ENCODE assay signal across 15 mouse cellular contexts in genomic region chr17:63075091-63076036, GRCm38 (mm10).
A peak's percentile ranks its signal among the peaks of the same experiment; 100 is the strongest.
DNase-seq lines count a peak whose midpoint lies in the region; ATAC-seq and TF ChIP-seq lines count a peak whose summit lies in the region.
"Had no signal": no experiment of that assay in that cellular context is flagged by ENCODE, and none has a peak within 500 bp of the region (broad histone marks: within the 10 kb centered on the region; RNA-seq: fewer than 3 reads in every experiment).

No protein-coding gene starts in this region.

- no peaks in the 10 kb centered on the region for H3K9me3 ChIP-seq in forebrain, embryonic 16.5 days (ENCODE audit: control insufficient read depth, low read length)
- H3K9me3 ChIP-seq in forebrain, embryonic 12.5 days: no peaks in the 10 kb centered on the region
- H3K9me3 ChIP-seq in limb, embryonic 12.5 days: no peaks in the 10 kb centered on the region
- H3K9me3 ChIP-seq in limb, embryonic 10.5 days (replicated peaks): no peaks in the 10 kb centered on the region
- H3K9me3 ChIP-seq in neural tube, embryonic 13.5 days: no peaks in the 10 kb centered on the region

- no peak overlapping the region for H3K4me3 ChIP-seq in forebrain, embryonic 16.5 days (replicated peaks; ENCODE audit: low read length)
- H3K4me3 ChIP-seq in forebrain, embryonic 12.5 days (replicated peaks): no peak overlapping the region
- H3K4me3 ChIP-seq in limb, embryonic 12.5 days (replicated peaks): no peak overlapping the region
- H3K4me3 ChIP-seq in limb, embryonic 10.5 days: no peak overlapping the region
- no peak overlapping the region for H3K4me3 ChIP-seq in neural tube, embryonic 13.5 days
- no peak overlapping the region for H3K4me3 ChIP-seq in thymus, adult 2 months (ENCODE audit: control insufficient read depth, insufficient read depth, low read length)

- DNase-seq in limb, embryonic 10.5 days (ENCODE audit: low spot score): no peak
- peak; percentile 21 for DNase-seq in embryo, embryonic 9.5 days (ENCODE audit: extremely low spot score)
- DNase-seq in ovary, postnatal 10 days (ENCODE audit: low spot score): no peak
- no peak for DNase-seq in thymus, adult 2 months
- DNase-seq: adrenal gland, adult 8-10 months; B cell, adult 2 months; cerebellum, postnatal 14 days; kidney, postnatal 14 days; lung, adult 2 months; right cerebral cortex, postnatal 14 days had no signal

- H3K27me3 ChIP-seq in forebrain, embryonic 16.5 days (replicated peaks; ENCODE audit: control insufficient read depth, insufficient read depth, low read length): no peaks in the 10 kb centered on the region
- H3K27me3 ChIP-seq in forebrain, embryonic 12.5 days: no peaks in the 10 kb centered on the region
- no peaks in the 10 kb centered on the region; the same call in 1 of the 2 replicates for H3K27me3 ChIP-seq in limb, embryonic 12.5 days
- peaks cover 15% of the 10 kb centered on the region; the same call in 1 of the 2 replicates for H3K27me3 ChIP-seq in limb, embryonic 10.5 days (ENCODE audit: low read depth, poor library complexity, severe bottlenecking)
- no peaks in the 10 kb centered on the region for H3K27me3 ChIP-seq in neural tube, embryonic 13.5 days
- no peaks in the 10 kb centered on the region for H3K27me3 ChIP-seq in thymus, adult 2 months (ENCODE audit: control insufficient read depth, insufficient read depth, low read length)

- 59% methylated on average over 14 of the region's 14 CpGs for WGBS in forebrain, embryonic 16.5 days
- WGBS in forebrain, embryonic 12.5 days: 63% methylated on average over 14 of the region's 14 CpGs
- WGBS in limb, embryonic 12.5 days: 53% methylated on average over 14 of the region's 14 CpGs
- 77% methylated on average over 14 of the region's 14 CpGs for WGBS in limb, embryonic 10.5 days
- WGBS in neural tube, embryonic 13.5 days: 45% methylated on average over 14 of the region's 14 CpGs
- WGBS in thymus, adult 2 months: 97% methylated on average over 14 of the region's 14 CpGs

- TF ChIP-seq CTCF in thymus, adult 2 months (IDR thresholded peaks at IDR 0.05; ENCODE audit: borderline replicate concordance, control insufficient read depth, extremely low read depth, insufficient read depth, low read length, poor library complexity): no peak

- no peak overlapping the region for H3K9ac ChIP-seq in forebrain, embryonic 16.5 days (replicated peaks; ENCODE audit: low read depth, low read length)
- no peak overlapping the region for H3K9ac ChIP-seq in forebrain, embryonic 12.5 days
- no peak overlapping the region for H3K9ac ChIP-seq in limb, embryonic 12.5 days (replicated peaks)
- H3K9ac ChIP-seq in neural tube, embryonic 13.5 days: no peak overlapping the region

- H3K27ac ChIP-seq in forebrain, embryonic 16.5 days (ENCODE audit: low read length): no peak overlapping the region
- no peak overlapping the region for H3K27ac ChIP-seq in forebrain, embryonic 12.5 days
- H3K27ac ChIP-seq in limb, embryonic 12.5 days: peak overlapping the region; percentile 68
- no peak overlapping the region for H3K27ac ChIP-seq in limb, embryonic 10.5 days
- H3K27ac ChIP-seq in neural tube, embryonic 13.5 days (replicated peaks): peak overlapping the region; percentile 43; the same call in 1 of the 2 replicates
- no peak overlapping the region for H3K27ac ChIP-seq in thymus, adult 2 months (ENCODE audit: control insufficient read depth, insufficient read depth, low read length)

- peaks cover 12% of the 10 kb centered on the region for H3K4me1 ChIP-seq in forebrain, embryonic 16.5 days (replicated peaks; ENCODE audit: control insufficient read depth, insufficient read depth, low read length)
- peaks cover 55% of the 10 kb centered on the region for H3K4me1 ChIP-seq in forebrain, embryonic 12.5 days
- H3K4me1 ChIP-seq in limb, embryonic 12.5 days (replicated peaks): peaks cover 45% of the 10 kb centered on the region
- H3K4me1 ChIP-seq in limb, embryonic 10.5 days: peaks cover 23% of the 10 kb centered on the region
- peaks cover 64% of the 10 kb centered on the region for H3K4me1 ChIP-seq in neural tube, embryonic 13.5 days (replicated peaks)
- no peaks in the 10 kb centered on the region for H3K4me1 ChIP-seq in thymus, adult 2 months (replicated peaks; ENCODE audit: control insufficient read depth, insufficient read depth, low read length)

- 0 out of 2 replicates have a peak, but pooled peaks have one; percentile 19 for ATAC-seq in forebrain, embryonic 16.5 days
- ATAC-seq in forebrain, embryonic 12.5 days (ENCODE audit: low FRiP score): no peak
- no peak for ATAC-seq in limb, embryonic 12.5 days (ENCODE audit: insufficient number of reproducible peaks, insufficient read depth, low FRiP score, low TSS enrichment, low read depth)
- ATAC-seq in neural tube, embryonic 13.5 days (ENCODE audit: low read depth): no peak
- ATAC-seq: hindbrain, embryonic 16.5 days had no signal

- H3K4me2 ChIP-seq in forebrain, embryonic 16.5 days (ENCODE audit: low read length): no peak overlapping the region
- no peak overlapping the region for H3K4me2 ChIP-seq in forebrain, embryonic 12.5 days
- peak overlapping the region; percentile 23 for H3K4me2 ChIP-seq in limb, embryonic 12.5 days
- no peak overlapping the region for H3K4me2 ChIP-seq in neural tube, embryonic 13.5 days

- no peaks in the 10 kb centered on the region for H3K36me3 ChIP-seq in forebrain, embryonic 16.5 days (ENCODE audit: control insufficient read depth, insufficient read depth)
- H3K36me3 ChIP-seq in forebrain, embryonic 12.5 days (replicated peaks): no peaks in the 10 kb centered on the region
- H3K36me3 ChIP-seq in limb, embryonic 12.5 days: no peaks in the 10 kb centered on the region
- H3K36me3 ChIP-seq in limb, embryonic 10.5 days: no peaks in the 10 kb centered on the region
- no peaks in the 10 kb centered on the region for H3K36me3 ChIP-seq in neural tube, embryonic 13.5 days
- no peaks in the 10 kb centered on the region for H3K36me3 ChIP-seq in thymus, adult 2 months (ENCODE audit: control insufficient read depth, insufficient read depth, low read length)

- TF ChIP-seq POLR2A in thymus, adult 2 months (IDR thresholded peaks at IDR 0.05; ENCODE audit: control insufficient read depth, extremely low read depth, insufficient read depth, low read length, poor library complexity): no peak

Comparison
In these comparisons a context has a peak if more than half of its experiments do, and no peak if none do; other contexts are left out.
1. H3K27ac ChIP-seq: peak in limb, embryonic 12.5 days (single experiment) and neural tube, embryonic 13.5 days (single experiment); none in forebrain, embryonic 16.5 days (single experiment), forebrain, embryonic 12.5 days (single experiment), limb, embryonic 10.5 days (single experiment) and thymus, adult 2 months (single experiment).